Mouse (Mus musculus) hindbrain, embryonic 11.5 days (tissue): ENCODE measurements at regions not wholly inside any gene's neighbourhood (a gene's known extent, or its start where the extent isn't known, plus 50 kb on each side); places are given as distances from the start of the nearest gene placed in this dataset.

Source experiments
- ATAC-seq: fragments of 200-750 bp; cut with Nextera tagmentation; 2 replicates; pipeline ENCODE4 v1.8.0; 2017; ENCODE audit warnings: mild to moderate bottlenecking, moderate TSS enrichment, moderate library complexity; ENCODE audit not compliant: low FRiP score
- DNase-seq: peaks from one replicate; pipeline ENCODE4 v3.0.0-alpha.2; 2015; ENCODE audit warnings: low spot score
- H3K27ac ChIP-seq: fragments of 300-500 bp; sonication (generic); 2 replicates; pipeline ENCODE4 v1.5.1; 2014; ENCODE audit warnings: mild to moderate bottlenecking, low read depth, low read length
- H3K27me3 ChIP-seq: fragments of 300-500 bp; sonication (generic); 2 replicates; pipeline ENCODE4 v1.6.1; 2014; ENCODE audit warnings: mild to moderate bottlenecking, low read length, moderate library complexity, mixed read lengths; ENCODE audit not compliant: control insufficient read depth, insufficient read depth
- H3K36me3 ChIP-seq: fragments of 300-500 bp; sonication (generic); 2 replicates; pipeline ENCODE4 v1.6.1; 2014; ENCODE audit warnings: mild to moderate bottlenecking, low read length, moderate library complexity, mixed read lengths; ENCODE audit not compliant: control insufficient read depth, insufficient read depth
- H3K4me1 ChIP-seq: fragments of 300-500 bp; sonication (generic); replicated peaks from 2 replicates; pipeline ENCODE4 v1.6.1; 2014; ENCODE audit warnings: low read length, mixed read lengths; ENCODE audit not compliant: control insufficient read depth, insufficient read depth
- H3K4me2 ChIP-seq: fragments of 300-500 bp; sonication (generic); replicated peaks from 2 replicates; pipeline ENCODE4 v1.6.1; 2014; ENCODE audit warnings: mild to moderate bottlenecking, low read depth, low read length
- H3K4me3 ChIP-seq: fragments of 300-500 bp; sonication (generic); 2 replicates; pipeline ENCODE4 v1.5.1; 2014; ENCODE audit warnings: low read depth, low read length
- H3K9ac ChIP-seq: fragments of 300-500 bp; sonication (generic); 2 replicates; pipeline ENCODE4 v1.6.1; 2014; ENCODE audit warnings: low read depth, low read length
- H3K9me3 ChIP-seq: fragments of 300-500 bp; sonication (generic); 2 replicates; pipeline ENCODE4 v1.6.1; 2016; ENCODE audit warnings: low read length; ENCODE audit not compliant: control insufficient read depth
- WGBS: fragments of 180-500 bp; shearing (Covaris S2); extraction: QIAGEN DNeasy Blood & Tissue Kit; methylation state at CpG from one replicate; pipeline ENCODE4 v1.1.7; 2014; 5-methylcytosine and 5-hydroxymethylcytosine counted together

- WGBS: 17% methylated on average over 8 of the region's 8 CpGs
- H3K4me3 ChIP-seq: no peak overlapping the region
- no peaks in the 10 kb centered on the region for H3K36me3 ChIP-seq
- ATAC-seq: peak; percentile 50
- H3K27ac ChIP-seq: no peak overlapping the region
- peak; percentile 36 for DNase-seq
- peaks cover 7% of the 10 kb centered on the region for H3K4me1 ChIP-seq
- H3K27me3 ChIP-seq: no peaks in the 10 kb centered on the region
- no peaks in the 10 kb centered on the region for H3K9me3 ChIP-seq
- no peak overlapping the region for H3K9ac ChIP-seq
- no peak overlapping the region for H3K4me2 ChIP-seq
Observed at GRCm38 (mm10) chr6:127250181-127250873, 98.3 kb upstream of the Ccnd2 start.

DNA sequence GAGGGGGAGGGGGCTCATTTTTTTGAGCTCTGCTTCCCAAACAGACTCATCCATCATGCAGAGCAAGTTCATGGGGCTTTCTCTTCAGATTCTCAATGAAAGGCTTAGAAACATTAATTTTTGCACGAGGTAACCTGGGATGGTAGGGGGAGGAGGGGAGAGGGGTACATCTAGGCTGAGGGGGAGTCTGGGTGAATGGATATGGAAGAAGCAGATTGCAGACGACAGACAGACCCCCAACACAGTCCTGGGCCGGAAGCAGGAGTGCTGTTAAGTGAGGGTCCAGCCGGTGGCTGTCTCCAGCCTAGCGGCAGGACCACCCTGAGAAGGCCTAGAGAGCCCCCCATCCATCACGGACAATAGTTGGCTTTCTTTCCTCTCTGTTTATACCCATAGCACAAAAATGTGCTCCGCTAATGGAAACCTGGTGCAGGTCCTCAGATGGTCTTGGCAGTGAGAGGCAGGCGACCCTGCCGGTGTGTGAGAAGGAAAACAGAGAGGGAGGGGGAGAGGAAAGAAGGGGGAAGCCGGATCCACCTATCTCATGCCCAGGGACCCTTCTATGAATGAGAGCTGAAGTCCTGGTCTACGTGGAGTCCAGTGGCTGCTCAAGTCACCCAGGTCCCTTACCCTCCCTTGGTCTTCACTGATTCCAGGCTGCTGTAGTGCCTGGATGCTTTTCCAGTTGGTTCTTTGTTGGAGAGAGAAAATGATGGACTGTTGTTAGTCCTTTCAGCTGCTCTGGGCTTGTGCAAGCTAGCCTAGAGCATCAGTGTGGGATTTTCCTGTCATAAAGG, 99.1 kb upstream of the Ccnd2 start:
- H3K4me1 ChIP-seq: peaks cover 7% of the 10 kb centered on the region
- H3K4me3 ChIP-seq: no peak overlapping the region
- H3K4me2 ChIP-seq: peak overlapping the region; percentile 0; the same call in 1 of the 2 replicates
- peak overlapping the region; percentile 25 for H3K27ac ChIP-seq
- no peaks in the 10 kb centered on the region for H3K27me3 ChIP-seq
- H3K36me3 ChIP-seq: no peaks in the 10 kb centered on the region
- H3K9me3 ChIP-seq: no peaks in the 10 kb centered on the region
- no peak overlapping the region for H3K9ac ChIP-seq
- WGBS: 5% methylated on average over 11 of the region's 11 CpGs
- DNase-seq (peak; percentile 54), ATAC-seq (peak; percentile 46)

- Histone ChIP-seq H3K4me3 (no peak overlapping the region), H3K4me2 (peak overlapping the region; percentile 0; the same call in 1 of the 2 replicates), H3K4me1 (peaks cover 7% of the 10 kb centered on the region), H3K27ac (no peak overlapping the region), H3K27me3 (no peaks in the 10 kb centered on the region), H3K36me3 (no peaks in the 10 kb centered on the region), H3K9ac (no peak overlapping the region), H3K9me3 (no peaks in the 10 kb centered on the region)
- ATAC-seq: no peak; the same call in 1 of the 2 replicates
- peak; percentile 44 for DNase-seq
- 0% methylated on average over 5 of the region's 5 CpGs for WGBS
Observed at GRCm38 (mm10) chr6:127251671-127251985, 99.6 kb upstream of the Ccnd2 start.

DNA sequence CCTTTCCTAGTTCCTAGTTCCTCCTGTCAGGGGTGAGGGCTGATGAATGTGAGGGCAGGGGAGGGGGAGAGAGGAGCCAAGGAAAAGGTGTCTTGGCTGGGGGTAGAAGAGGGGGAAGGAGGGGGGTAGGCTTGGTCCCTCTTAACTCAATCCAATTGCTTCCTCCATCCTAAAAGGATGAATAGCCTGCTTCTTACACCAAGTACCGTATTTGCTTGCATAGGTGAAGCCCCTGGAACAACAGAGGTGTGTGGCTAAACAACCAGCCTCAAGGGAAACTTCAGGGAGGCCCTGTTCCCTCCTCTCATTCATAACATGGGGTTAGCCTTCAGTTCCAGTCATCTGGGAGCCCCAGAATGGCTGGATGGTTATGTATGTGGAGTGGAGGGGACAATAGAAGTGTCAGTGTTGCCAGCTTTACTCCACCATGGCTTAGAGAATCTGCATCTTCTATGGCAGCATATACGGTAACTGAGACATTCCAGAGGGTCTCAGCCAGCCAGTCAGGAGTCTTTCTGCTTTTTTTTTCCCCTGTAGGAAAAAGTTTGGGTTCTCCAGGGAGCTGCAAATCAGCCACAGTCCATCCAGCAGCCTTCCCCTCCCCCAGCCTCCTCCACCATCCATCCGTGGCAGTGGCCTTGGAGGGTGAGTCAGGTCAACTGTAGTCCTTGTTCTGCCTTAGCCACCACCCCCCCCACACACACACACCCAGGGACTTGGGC, 100.2 kb upstream of the Ccnd2 start:
- H3K27ac ChIP-seq: no peak overlapping the region
- H3K4me1 ChIP-seq: peaks cover 7% of the 10 kb centered on the region
- H3K4me3 ChIP-seq: no peak overlapping the region
- H3K9ac ChIP-seq: no peak overlapping the region
- no peaks in the 10 kb centered on the region for H3K27me3 ChIP-seq
- no peaks in the 10 kb centered on the region for H3K9me3 ChIP-seq
- H3K36me3 ChIP-seq: no peaks in the 10 kb centered on the region
- H3K4me2 ChIP-seq: peak overlapping the region; percentile 0; the same call in 1 of the 2 replicates
- ATAC-seq (peak; percentile 49), DNase-seq (peak; percentile 60)
- 0% methylated on average over 3 of the region's 3 CpGs for WGBS

DNA sequence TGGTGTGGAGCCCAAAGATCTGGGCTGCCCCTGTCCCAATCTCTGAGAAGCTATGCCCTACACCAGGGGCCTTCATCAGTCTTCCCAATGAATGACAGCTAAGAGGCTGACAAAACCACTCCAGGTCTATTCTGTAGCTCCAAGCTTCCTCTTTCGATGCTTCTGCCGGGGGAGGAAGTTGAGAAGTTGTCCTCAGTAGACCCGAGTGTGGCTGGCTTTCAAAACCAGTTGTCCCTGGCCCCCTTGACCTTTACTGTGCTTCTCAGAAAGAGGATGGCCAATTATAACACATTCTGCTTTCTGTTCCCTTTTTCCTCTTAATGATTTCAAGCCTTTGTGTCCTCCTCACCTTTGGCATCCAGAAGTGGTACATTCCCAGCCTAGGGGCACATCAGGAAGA, 101.9 kb upstream of the Ccnd2 start:
- Histone ChIP-seq H3K9ac (no peak overlapping the region), H3K9me3 (no peaks in the 10 kb centered on the region), H3K4me1 (peaks cover 7% of the 10 kb centered on the region), H3K27me3 (no peaks in the 10 kb centered on the region), H3K36me3 (no peaks in the 10 kb centered on the region), H3K27ac (no peak overlapping the region), H3K4me2 (no peak overlapping the region), H3K4me3 (no peak overlapping the region)
- no peak for ATAC-seq
- DNase-seq: no peak
- WGBS: 82% methylated on average over 3 of the region's 3 CpGs

DNA sequence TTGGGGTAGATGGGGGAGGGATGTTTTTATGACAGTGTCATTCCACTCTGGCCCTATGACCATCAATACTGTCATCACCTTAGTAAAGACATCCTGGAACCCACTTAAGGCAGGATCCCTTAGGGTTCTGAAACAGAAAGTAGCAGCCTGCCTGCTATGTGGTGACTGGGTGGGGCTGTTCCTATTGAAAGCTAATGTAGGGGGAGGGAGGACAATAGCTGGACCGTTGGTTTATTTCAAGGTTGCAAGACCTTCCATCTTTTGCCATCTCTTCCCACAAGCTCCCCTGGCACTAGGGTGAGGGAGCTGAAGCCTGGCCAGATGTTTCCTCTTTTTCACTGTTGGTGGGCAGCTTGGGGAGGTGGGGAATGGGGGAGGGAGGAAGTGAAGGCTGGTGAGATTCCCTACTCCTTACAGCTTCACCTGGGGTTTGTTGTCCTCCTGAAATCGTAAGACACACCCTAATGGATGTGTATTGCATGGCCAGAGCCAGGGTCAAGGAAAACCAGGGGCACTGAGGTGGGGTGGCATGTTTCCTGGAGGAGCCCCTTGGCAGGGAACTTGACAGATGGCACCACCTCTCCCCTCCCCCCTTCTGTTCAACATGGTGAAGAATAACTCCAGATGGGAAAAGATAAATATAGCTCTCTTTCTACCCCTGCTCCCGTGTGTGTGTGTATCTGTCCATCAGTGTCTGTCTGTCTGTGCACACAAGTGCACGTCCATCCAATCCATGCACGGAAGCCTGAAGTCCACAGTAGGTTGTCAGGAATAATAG, 112.1 kb upstream of the Ccnd2 start:
- no peaks in the 10 kb centered on the region for H3K36me3 ChIP-seq
- H3K9ac ChIP-seq: no peak overlapping the region
- no peaks in the 10 kb centered on the region for H3K9me3 ChIP-seq
- H3K4me3 ChIP-seq: no peak overlapping the region
- DNase-seq (no peak), ATAC-seq (no peak)
- no peak overlapping the region for H3K4me2 ChIP-seq
- no peak overlapping the region for H3K27ac ChIP-seq
- 0 out of 2 replicates have a peak, but pooled peaks cover 2% of the 10 kb centered on the region for H3K4me1 ChIP-seq
- H3K27me3 ChIP-seq: no peaks in the 10 kb centered on the region
- WGBS: 73% methylated on average over 5 of the region's 5 CpGs

DNA sequence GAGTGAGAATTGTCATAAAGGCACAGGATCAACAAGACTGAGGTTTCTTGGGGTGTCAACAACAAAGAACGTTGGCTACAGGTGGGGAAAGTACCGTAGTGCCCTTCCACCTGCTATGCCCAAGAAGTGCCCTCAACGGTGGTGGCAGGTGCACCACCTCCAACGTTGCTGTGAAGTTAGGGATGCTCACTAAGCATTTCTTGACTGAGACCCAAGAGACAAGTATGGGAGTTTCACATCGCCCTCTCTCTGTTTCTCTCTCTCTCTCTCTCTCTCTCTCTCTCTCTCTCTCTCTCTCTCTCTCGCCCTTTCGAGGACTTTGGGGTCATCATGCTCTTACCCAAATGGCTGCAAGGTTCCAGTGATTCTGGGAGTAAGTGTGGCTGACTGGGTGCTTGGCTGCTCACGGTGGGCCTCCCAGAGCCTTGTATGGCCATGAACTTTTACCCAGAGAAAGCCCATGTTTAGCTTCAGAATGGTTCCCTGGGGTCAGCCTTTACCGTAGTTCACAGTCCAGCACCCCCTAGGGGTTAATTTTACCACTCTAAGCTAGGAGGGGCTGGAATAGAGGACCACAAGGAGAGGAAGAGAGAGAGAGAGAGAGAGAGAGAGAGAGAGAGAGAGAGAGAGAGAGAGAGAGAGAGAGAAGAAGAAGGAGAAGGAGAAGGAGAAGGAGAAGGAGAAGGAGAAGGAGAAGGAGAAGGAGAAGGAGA, 113.2 kb upstream of the Ccnd2 start:
- no peaks in the 10 kb centered on the region for H3K9me3 ChIP-seq
- no peaks in the 10 kb centered on the region for H3K36me3 ChIP-seq
- no peak overlapping the region for H3K9ac ChIP-seq
- 78% methylated on average over 9 of the region's 9 CpGs for WGBS
- H3K4me3 ChIP-seq: no peak overlapping the region
- no peak for DNase-seq
- H3K27me3 ChIP-seq: no peaks in the 10 kb centered on the region
- ATAC-seq: no peak
- H3K27ac ChIP-seq: no peak overlapping the region
- no peak overlapping the region for H3K4me2 ChIP-seq
- peaks cover 2% of the 10 kb centered on the region; the same call in 1 of the 2 replicates for H3K4me1 ChIP-seq
